In genomic region chr11:53567224-53568014, GRCm38 (mm10) we compare ENCODE assay signal across 8 mouse cellular contexts. TPM values are rescaled to one million over a fixed set of nuclear protein-coding genes. Genes with fewer than 3 reads are reported as not detected.
DNase-seq lines count a peak whose midpoint lies in the region; ATAC-seq and TF ChIP-seq lines count a peak whose summit lies in the region.

Gene Kif3a, plus strand, starts transcription at chr11:53567379.

- no peak for TF ChIP-seq CTCF in cortical plate, adult 2 months (IDR thresholded peaks at IDR 0.05; ENCODE audit: extremely low read depth, insufficient read depth, low read length)

- TF ChIP-seq POLR2A in cortical plate, adult 2 months (IDR thresholded peaks at IDR 0.05; ENCODE audit: extremely low read depth, insufficient read depth, low read length), result peak; percentile 86

- ATAC-seq in activated CD4-positive, CD25-positive, alpha-beta regulatory T cell, adult 4 months, result peak; percentile 88

- peaks cover 14% of the 10 kb centered on the region for H3K9me3 ChIP-seq in megakaryocyte, embryonic 14.5 days

- peaks cover 3% of the 10 kb centered on the region for H3K4me1 ChIP-seq in cortical plate, adult 2 months (ENCODE audit: control insufficient read depth, insufficient read depth, low read length)
- H3K4me1 ChIP-seq in megakaryocyte, embryonic 14.5 days, result peaks cover 30% of the 10 kb centered on the region

- H3K27ac ChIP-seq in cortical plate, adult 2 months (ENCODE audit: insufficient read depth, low read length), result no peak within 1 kb of the TSS

- H3K36me3 ChIP-seq in megakaryocyte, embryonic 14.5 days (replicated peaks; ENCODE audit: low read length), result peaks cover 13% of the 10 kb centered on the region

- H3K4me3 ChIP-seq in cortical plate, adult 2 months (ENCODE audit: insufficient read depth, low read length), result peak within 1 kb of the TSS; percentile 48
- H3K4me3 ChIP-seq in megakaryocyte, embryonic 14.5 days (replicated peaks), result peak within 1 kb of the TSS; percentile 99

- peak; percentile 84 to 90 for DNase-seq in gastrocnemius, adult 8-10 months (ENCODE audit: low spot score in 2 of 2)
- peak; percentile 91 for DNase-seq in hindlimb bud, embryonic 11.5 days (ENCODE audit: extremely low spot score, low read depth, low spot score)
- peak; percentile 87 to 92 for DNase-seq in left cerebral cortex, adult 8-10 months (ENCODE audit: low spot score in 2 of 2)
- peak; percentile 97 for DNase-seq in right cerebral cortex, postnatal 10 days (ENCODE audit: low spot score in 2 of 2)
- peak; percentile 93 for DNase-seq in urinary bladder, postnatal 25 days (ENCODE audit: low spot score)

- H3K27me3 ChIP-seq in megakaryocyte, embryonic 14.5 days (replicated peaks), result no peaks in the 10 kb centered on the region

RNA-seq across cellular contexts. Expression of gene Kif3a, which starts in this region (rescaled TPM):
- 1 to 10 TPM; 5.9 to 7.8 TPM for polyA plus RNA-seq in activated CD4-positive, CD25-positive, alpha-beta regulatory T cell, adult 4 months (2017; shearing (Covaris generic))
- polyA plus RNA-seq in cortical plate, adult 2 months (2012; rRNA removed), result 98.7 and 107 TPM in 2 replicates
- 1 to 10 TPM; 3.0 to 6.8 (median 4.0) TPM for total RNA-seq in gastrocnemius, adult 8-10 months (2022)
- 100 to 1,000 TPM; 120 to 121 (median 121) TPM for total RNA-seq in left cerebral cortex, adult 8-10 months (2022)
- polyA plus RNA-seq in megakaryocyte, embryonic 14.5 days (2012; ENCODE audit: insufficient read depth, low replicate concordance), result 1.6 and 5.8 TPM in 2 replicates

Comparison
In these comparisons a context has a peak if more than half of its experiments do, and no peak if none do; other contexts are left out.
1. RNA of gene Kif3a (total RNA-seq): 120 to 121 TPM in left cerebral cortex, adult 8-10 months; 3.0 to 6.8 TPM in gastrocnemius, adult 8-10 months; every median in the first group is over 10 times any median in the second.
2. RNA of gene Kif3a (polyA plus RNA-seq): 98.7 to 107 TPM in cortical plate, adult 2 months; 5.9 to 7.8 TPM in activated CD4-positive, CD25-positive, alpha-beta regulatory T cell, adult 4 months and 1.6 to 5.8 TPM in megakaryocyte, embryonic 14.5 days; every median in the first group is over 10 times any median in the second.
3. Peak in every context shown above with its lines, with median percentiles within 50 percentile points of each other: DNase-seq.